Mouse (Mus musculus) liver, adult 2 months (tissue): ENCODE measurements at regions not wholly inside any gene's neighbourhood (a gene's known extent, or its start where the extent isn't known, plus 50 kb on each side); places are given as distances from the start of the nearest gene placed in this dataset.
"Not testable (repeated sequence)": the region's sequence is repeated elsewhere in the genome, so short reads cannot be mapped to it uniquely, and the experiment has no call there.

ENCODE experiments used
- DNase-seq: peaks from one replicate; pipeline ENCODE4 v3.0.0-alpha.2; 2011; ENCODE audit warnings: low read depth, low spot score; ENCODE audit errors: extremely low read depth
- H3K27ac ChIP-seq: fragments of 200-500 bp; replicated peaks from 2 replicates; pipeline ENCODE4 v1.5.1; 2012; ENCODE audit warnings: low read depth, mild to moderate bottlenecking, control low read depth, inconsistent platforms, low read length; ENCODE audit not compliant: insufficient read depth
- H3K27me3 ChIP-seq: fragments of 200-500 bp; 2 replicates; pipeline ENCODE4 v1.6.1; 2012; ENCODE audit warnings: mild to moderate bottlenecking, moderate library complexity, low read length, inconsistent platforms; ENCODE audit not compliant: control insufficient read depth, insufficient read depth
- H3K36me3 ChIP-seq: fragments of 200-500 bp; 2 replicates; pipeline ENCODE4 v1.6.1; 2012; ENCODE audit warnings: low read length, inconsistent platforms; ENCODE audit not compliant: control insufficient read depth, insufficient read depth
- H3K4me1 ChIP-seq: fragments of 200-500 bp; 2 replicates; pipeline ENCODE4 v1.6.1; 2011; ENCODE audit warnings: low read length; ENCODE audit not compliant: control insufficient read depth, insufficient read depth
- H3K4me3 ChIP-seq: fragments of 200-500 bp; 2 replicates; pipeline ENCODE4 v1.5.1; 2011; ENCODE audit warnings: low read depth, mild to moderate bottlenecking, control low read depth, low read length, moderate library complexity; ENCODE audit not compliant: insufficient read depth
- H3K79me2 ChIP-seq: fragments of 200-500 bp; 2 replicates; pipeline ENCODE4 v1.6.1; 2012; ENCODE audit warnings: inconsistent platforms, mild to moderate bottlenecking, low read length, moderate library complexity; ENCODE audit not compliant: control insufficient read depth, insufficient read depth
- H3K9ac ChIP-seq: fragments of 200-500 bp; 2 replicates; pipeline ENCODE4 v1.6.1; 2012; ENCODE audit warnings: low read depth, mild to moderate bottlenecking, control low read depth, inconsistent platforms, low read length
- CTCF ChIP-seq: fragments of 200-500 bp; IDR thresholded peaks from 2 replicates; pipeline ENCODE4 v1.5.1; 2011; ENCODE audit warnings: low read depth, low read length, control low read depth
- POLR2A ChIP-seq: fragments of 200-500 bp; IDR thresholded peaks from 2 replicates; pipeline ENCODE4 v1.6.1; 2011; ENCODE audit warnings: low read length, control low read depth; ENCODE audit not compliant: insufficient read depth; ENCODE audit errors: extremely low read depth
- WGBS: fragments of 180-500 bp; shearing (Covaris S2); methylation state at CpG from one replicate; pipeline ENCODE4 v1.1.7; 2018; 5-methylcytosine and 5-hydroxymethylcytosine counted together

- 40% methylated on average over 7 of the region's 7 CpGs for WGBS
- H3K4me3 ChIP-seq, H3K79me2 ChIP-seq, H3K36me3 ChIP-seq, H3K4me1 ChIP-seq, H3K27me3 ChIP-seq, H3K9ac ChIP-seq, H3K27ac ChIP-seq: not testable (repeated sequence)
- DNase-seq, result peak; percentile 58
- 0 out of 2 replicates have a peak, but pooled peaks have one; percentile 11 for TF ChIP-seq CTCF
Measured at GRCm38 (mm10) chr12:20844873-20845272, 145.4 kb upstream of the Asap2 start.

GRCm38 (mm10) chr12:20845297-20845696 is 145.0 kb upstream of the Asap2 start:
- H3K79me2 ChIP-seq, result no peaks in the 10 kb centered on the region
- WGBS, result 50% methylated on average over 17 of the region's 17 CpGs
- no peak for TF ChIP-seq POLR2A
- no peak for TF ChIP-seq CTCF
- no peak overlapping the region for H3K4me3 ChIP-seq
- H3K36me3 ChIP-seq, result no peaks in the 10 kb centered on the region
- no peak for DNase-seq
- H3K9ac ChIP-seq, result no peak overlapping the region
- no peaks in the 10 kb centered on the region for H3K4me1 ChIP-seq
- no peak overlapping the region for H3K27ac ChIP-seq
- H3K27me3 ChIP-seq, result no peaks in the 10 kb centered on the region

- H3K27me3 ChIP-seq, DNase-seq, H3K27ac ChIP-seq, H3K4me3 ChIP-seq, H3K79me2 ChIP-seq, H3K36me3 ChIP-seq, H3K4me1 ChIP-seq, H3K9ac ChIP-seq: not testable (repeated sequence)
- WGBS, result 69% methylated on average over 6 of the region's 6 CpGs
Measured at GRCm38 (mm10) chr12:20884104-20884503, 106.2 kb upstream of the Asap2 start.

- H3K27me3 ChIP-seq, H3K79me2 ChIP-seq, H3K36me3 ChIP-seq, H3K4me1 ChIP-seq, H3K27ac ChIP-seq: not testable (repeated sequence)
- DNase-seq, result peak; percentile 60
- peak overlapping the region; percentile 80 for H3K9ac ChIP-seq
- WGBS, result under 1% methylated on average over 78 of the region's 87 CpGs
- peak overlapping the region; percentile 96 for H3K4me3 ChIP-seq
- peak; percentile 68 for TF ChIP-seq POLR2A
Measured at GRCm38 (mm10) chr12:20920653-20921397, 69.4 kb upstream of the Asap2 start.

GRCm38 (mm10) chr12:20921398-20922023 is 68.7 kb upstream of the Asap2 start:
- 13% methylated on average over 14 of the region's 15 CpGs for WGBS
- H3K79me2 ChIP-seq, H3K27me3 ChIP-seq, H3K4me1 ChIP-seq, H3K36me3 ChIP-seq, H3K27ac ChIP-seq: not testable (repeated sequence)
- peak overlapping the region; percentile 45 for H3K4me3 ChIP-seq
- peak overlapping the region; percentile 24; the same call in 1 of the 2 replicates for H3K9ac ChIP-seq
- peak; percentile 26 for DNase-seq

GRCm38 (mm10) chr12:20928966-20929365 is 61.3 kb upstream of the Asap2 start:
- not testable (repeated sequence) for H3K36me3 ChIP-seq, H3K27me3 ChIP-seq, H3K4me1 ChIP-seq, H3K4me3 ChIP-seq, H3K27ac ChIP-seq, H3K9ac ChIP-seq, H3K79me2 ChIP-seq
- DNase-seq, result peak; percentile 52
- WGBS, result 40% methylated on average over 3 of the region's 3 CpGs
